Mouse (Mus musculus): Measurements from ENCODE around the gene Apbb2.

GRCm38 (mm10) chr5:66337969-66338345, 280.6 kb downstream of the Apbb2 start:
- TF ChIP-seq EP300 (IDR thresholded peaks at IDR 0.05) (no peak), CTCF (IDR thresholded peaks at IDR 0.05) (no peak)

Measured in lung, postnatal 0 days (tissue).